Mouse (Mus musculus): ENCODE results near the gene Tubg2.
"Not testable (repeated sequence)": the region's sequence is repeated elsewhere in the genome, so short reads cannot be mapped to it uniquely, and the experiment has no call there.

DNA sequence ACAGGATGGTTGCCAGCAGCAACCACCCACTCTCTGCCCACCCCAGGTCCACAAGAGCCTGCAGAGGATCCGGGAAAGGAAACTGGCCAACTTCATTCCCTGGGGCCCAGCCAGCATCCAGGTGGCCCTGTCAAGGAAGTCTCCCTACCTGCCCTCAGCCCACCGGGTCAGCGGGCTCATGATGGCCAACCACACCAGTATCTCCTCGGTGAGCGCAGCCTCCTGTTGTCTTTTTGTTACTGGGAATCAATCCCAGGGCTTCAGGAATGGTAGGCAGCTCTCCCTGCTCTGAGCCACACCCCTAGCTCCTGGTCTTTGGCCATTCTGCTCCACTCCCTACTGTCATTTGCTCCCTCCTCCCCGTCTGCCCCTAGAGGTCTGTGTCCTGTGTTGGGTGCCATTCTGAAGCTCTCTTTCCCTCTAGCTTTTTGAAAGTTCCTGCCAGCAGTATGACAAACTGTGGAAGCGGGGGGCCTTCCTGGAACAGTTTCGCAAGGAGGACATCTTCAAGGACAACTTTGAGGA, 5.3 kb downstream of the Tubg2 start:
- TF ChIP-seq POLR2A (IDR thresholded peaks at IDR 0.05; ENCODE audit: borderline replicate concordance, extremely low read depth, low read depth, low read length); CTCF (IDR thresholded peaks at IDR 0.05; ENCODE audit: insufficient read depth, low read length): not testable (repeated sequence)

Data from lung, adult 2 months (tissue).